Mouse (Mus musculus) liver, postnatal 0 days (tissue): ENCODE data around the gene Meis2. TPM values are rescaled to one million over a fixed set of nuclear protein-coding genes. Genes with fewer than 3 reads are reported as not detected.

ENCODE experiments used
- ATAC-seq: fragments of 200-750 bp; cut with Nextera tagmentation; 2 replicates; pipeline ENCODE4 v1.8.0; 2017; ENCODE audit warnings: mild to moderate bottlenecking, moderate library complexity
- DNase-seq: peaks from one replicate; pipeline ENCODE4 v3.0.0-alpha.2; 2016
- H3K27ac ChIP-seq: fragments of 300-500 bp; sonication (generic); 2 replicates; pipeline ENCODE4 v1.5.1; 2014; ENCODE audit warnings: antibody characterized with exemption, moderate library complexity, mild to moderate bottlenecking, low read depth
- H3K27me3 ChIP-seq: fragments of 300-500 bp; sonication (generic); 2 replicates; pipeline ENCODE4 v1.6.1; 2014; ENCODE audit warnings: low read length, control low read depth, mixed read lengths; ENCODE audit not compliant: insufficient read depth
- H3K36me3 ChIP-seq: fragments of 300-500 bp; sonication (generic); replicated peaks from 2 replicates; pipeline ENCODE4 v1.6.1; 2014; ENCODE audit warnings: mild to moderate bottlenecking, control low read depth, low read length, moderate library complexity, mixed read lengths; ENCODE audit not compliant: insufficient read depth
- H3K4me1 ChIP-seq: fragments of 300-500 bp; sonication (generic); 2 replicates; pipeline ENCODE4 v1.6.1; 2014; ENCODE audit warnings: antibody characterized with exemption, mild to moderate bottlenecking, control low read depth; ENCODE audit not compliant: insufficient read depth
- H3K4me2 ChIP-seq: fragments of 300-500 bp; sonication (generic); 2 replicates; pipeline ENCODE4 v1.6.1; 2014; ENCODE audit warnings: low read depth, mild to moderate bottlenecking, low read length, moderate library complexity, mixed read lengths
- H3K4me3 ChIP-seq: fragments of 300-500 bp; sonication (generic); 2 replicates; pipeline ENCODE4 v1.5.1; 2014; ENCODE audit warnings: low read depth, low read length
- H3K9ac ChIP-seq: fragments of 300-500 bp; sonication (generic); replicated peaks from 2 replicates; pipeline ENCODE4 v1.6.1; 2014; ENCODE audit warnings: mild to moderate bottlenecking, moderate library complexity
- H3K9me3 ChIP-seq: fragments of 300-500 bp; sonication (generic); 2 replicates; pipeline ENCODE4 v1.6.1; 2016; ENCODE audit warnings: mild to moderate bottlenecking, control low read depth, low read length, mixed read lengths
- CTCF ChIP-seq: sonication (generic); IDR thresholded peaks from 2 replicates; pipeline ENCODE4 v1.5.1; 2016; ENCODE audit warnings: antibody characterized with exemption, low read depth
- EP300 ChIP-seq: IDR thresholded peaks from 2 replicates; pipeline ENCODE4 v1.6.1; 2016; ENCODE audit warnings: antibody characterized with exemption, low read depth, mild to moderate bottlenecking
- WGBS: fragments of 180-500 bp; shearing (Covaris S2); extraction: QIAGEN DNeasy Blood & Tissue Kit; methylation state at CpG from one replicate; pipeline ENCODE4 v1.1.7; 2014; ENCODE audit not compliant: insufficient replicate concordance; 5-methylcytosine and 5-hydroxymethylcytosine counted together
- polyA plus RNA-seq: library from polyadenylated mRNA; unstranded; fragments of >200 nt; fragmentation: Nextera tagmentation; extraction: Ambion mirVana; gene quantifications from 2 replicates; pipeline ENCODE4 v1.2.1, GENCODE M21; 2015

Gene Meis2
- polyA plus RNA-seq, 1 experiment from 2014 or later, result 2.0 TPM

GRCm38 (mm10) chr2:115943044-115943443 is 122.6 kb downstream of the Meis2 start:
- H3K9me3 ChIP-seq, result no peaks in the 10 kb centered on the region
- no peaks in the 10 kb centered on the region for H3K36me3 ChIP-seq
- H3K9ac ChIP-seq, result no peak overlapping the region
- no peak overlapping the region for H3K4me2 ChIP-seq
- H3K4me1 ChIP-seq, result no peaks in the 10 kb centered on the region
- no peak overlapping the region for H3K27ac ChIP-seq
- H3K27me3 ChIP-seq, result no peaks in the 10 kb centered on the region
- H3K4me3 ChIP-seq, result no peak overlapping the region
- TF ChIP-seq CTCF (no peak), EP300 (no peak)
- DNase-seq (no peak), ATAC-seq (no peak)
- 79% methylated on average over 8 of the region's 8 CpGs for WGBS

GRCm38 (mm10) chr2:115939849-115940248 is 125.8 kb downstream of the Meis2 start:
- peaks cover 3% of the 10 kb centered on the region; the same call in 1 of the 2 replicates for H3K4me1 ChIP-seq
- TF ChIP-seq CTCF, result no peak
- TF ChIP-seq EP300, result no peak
- no peak for ATAC-seq

GRCm38 (mm10) chr2:115938926-115939563 is 126.6 kb downstream of the Meis2 start:
- ATAC-seq (no peak), DNase-seq (no peak)
- Histone ChIP-seq H3K4me1 (peaks cover 3% of the 10 kb centered on the region; the same call in 1 of the 2 replicates), H3K9me3 (no peaks in the 10 kb centered on the region), H3K4me3 (no peak overlapping the region), H3K36me3 (no peaks in the 10 kb centered on the region), H3K27ac (no peak overlapping the region), H3K9ac (no peak overlapping the region), H3K27me3 (no peaks in the 10 kb centered on the region), H3K4me2 (no peak overlapping the region)
- TF ChIP-seq CTCF, result no peak
- no peak for TF ChIP-seq EP300
- 69% methylated on average over 8 of the region's 8 CpGs for WGBS

More at GRCm38 (mm10) chr2:115939849-115940248, 125.8 kb downstream of the Meis2 start:
- no peak for DNase-seq
- no peak overlapping the region for H3K4me2 ChIP-seq
- H3K9me3 ChIP-seq, result no peaks in the 10 kb centered on the region
- no peak overlapping the region for H3K27ac ChIP-seq
- no peak overlapping the region for H3K4me3 ChIP-seq
- no peak overlapping the region for H3K9ac ChIP-seq
- no peaks in the 10 kb centered on the region for H3K27me3 ChIP-seq
- 87% methylated on average over 5 of the region's 5 CpGs for WGBS
- no peaks in the 10 kb centered on the region for H3K36me3 ChIP-seq

- Histone ChIP-seq H3K4me2 (no peak overlapping the region), H3K9me3 (no peaks in the 10 kb centered on the region), H3K4me1 (peaks cover 3% of the 10 kb centered on the region; the same call in 1 of the 2 replicates), H3K9ac (no peak overlapping the region), H3K36me3 (no peaks in the 10 kb centered on the region), H3K27ac (no peak overlapping the region), H3K4me3 (no peak overlapping the region), H3K27me3 (no peaks in the 10 kb centered on the region)
- 78% methylated on average over 3 of the region's 3 CpGs for WGBS
- TF ChIP-seq EP300 (no peak), CTCF (no peak)
- ATAC-seq (no peak), DNase-seq (no peak)
Observed at GRCm38 (mm10) chr2:115938296-115938695, 127.3 kb downstream of the Meis2 start.

- no peak for ATAC-seq
- DNase-seq, result no peak
- Histone ChIP-seq H3K9ac (no peak overlapping the region), H3K27me3 (no peaks in the 10 kb centered on the region), H3K4me3 (no peak overlapping the region), H3K27ac (no peak overlapping the region), H3K36me3 (no peaks in the 10 kb centered on the region), H3K9me3 (no peaks in the 10 kb centered on the region), H3K4me2 (no peak overlapping the region), H3K4me1 (peaks cover 3% of the 10 kb centered on the region; the same call in 1 of the 2 replicates)
- TF ChIP-seq CTCF, result no peak
- TF ChIP-seq EP300, result no peak
- WGBS, result 84% methylated on average over 1 of the region's 1 CpGs
Observed at GRCm38 (mm10) chr2:115937896-115938295, 127.7 kb downstream of the Meis2 start.

- Histone ChIP-seq H3K4me1 (peaks cover 3% of the 10 kb centered on the region; the same call in 1 of the 2 replicates), H3K36me3 (no peaks in the 10 kb centered on the region), H3K27ac (no peak overlapping the region), H3K27me3 (no peaks in the 10 kb centered on the region), H3K4me2 (no peak overlapping the region), H3K4me3 (no peak overlapping the region), H3K9ac (no peak overlapping the region), H3K9me3 (no peaks in the 10 kb centered on the region)
- ATAC-seq (no peak), DNase-seq (no peak)
- TF ChIP-seq CTCF (no peak), EP300 (no peak)
- 74% methylated on average over 9 of the region's 9 CpGs for WGBS
Observed at GRCm38 (mm10) chr2:115936786-115937185, 128.9 kb downstream of the Meis2 start.
